Mouse (Mus musculus) adrenal gland, adult 2 months (tissue): ENCODE data around the gene Gm20388. TPM values are rescaled to one million over a fixed set of nuclear protein-coding genes. Genes with fewer than 3 reads are reported as not detected.

Experiments used
- DNase-seq: peaks from one replicate; pipeline ENCODE4 v3.0.0; 2021
- polyA plus RNA-seq: library from polyadenylated mRNA; depleted of rRNA; stranded (reverse); fragments of >200 nt; gene quantifications from 2 replicates; pipeline ENCODE4 v1.2.3, GENCODE M21; 2012
- total RNA-seq, 2 experiments: library from RNA; stranded (reverse); gene quantifications; 2 replicates each; pipeline ENCODE4 v1.2.3; 2021

Gene Gm20388
- total and polyA plus RNA-seq, 3 experiments: 5.9 to 50.1 (median 9.9) TPM

DNA sequence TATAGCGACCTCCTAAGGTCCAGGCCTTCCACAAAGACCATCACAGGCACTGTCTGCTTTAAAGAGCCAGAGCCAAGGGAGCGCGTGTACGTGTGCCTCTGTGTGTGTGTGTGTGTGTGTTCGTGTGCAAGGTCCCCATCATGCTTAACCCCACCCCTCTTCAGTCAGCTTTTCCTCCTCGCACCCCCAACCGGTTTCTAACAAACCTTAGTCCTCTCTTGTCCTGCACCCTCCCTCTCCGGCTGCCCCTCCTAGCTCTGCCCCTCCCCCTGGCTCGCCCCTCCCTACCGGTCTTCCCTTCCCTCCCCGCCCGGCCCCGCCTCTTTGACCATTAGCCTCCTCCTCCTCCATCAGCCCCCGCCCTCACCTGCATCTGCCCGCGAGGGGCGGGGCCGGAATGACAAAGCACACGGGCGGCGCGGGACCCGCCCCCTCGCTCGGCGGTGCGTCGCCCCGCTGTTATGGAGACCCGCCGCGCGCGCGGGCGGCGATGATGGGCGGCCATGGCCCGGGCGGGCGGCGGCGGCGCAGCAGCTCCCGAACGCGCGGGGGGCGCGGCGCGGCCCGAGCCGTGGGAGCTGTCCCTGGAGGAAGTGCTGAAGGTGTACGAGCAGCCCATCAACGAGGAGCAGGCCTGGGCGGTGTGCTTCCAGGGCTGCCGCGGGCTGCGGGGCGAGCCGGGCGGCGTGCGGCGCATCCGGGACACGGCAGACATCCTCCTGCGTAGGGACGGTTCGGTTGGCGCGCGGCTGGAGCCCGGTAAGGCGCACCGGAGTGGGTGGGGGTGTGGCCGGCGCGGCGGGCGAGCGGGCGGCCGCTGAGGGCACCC lies 3421.8 kb downstream of the Gm20388 start, which contains the start of gene Spire2:
Spire2 (plus strand) TSS at position 452 of the 829 bp plus-strand sequence.
- DNase-seq: peak; percentile 82

DNA sequence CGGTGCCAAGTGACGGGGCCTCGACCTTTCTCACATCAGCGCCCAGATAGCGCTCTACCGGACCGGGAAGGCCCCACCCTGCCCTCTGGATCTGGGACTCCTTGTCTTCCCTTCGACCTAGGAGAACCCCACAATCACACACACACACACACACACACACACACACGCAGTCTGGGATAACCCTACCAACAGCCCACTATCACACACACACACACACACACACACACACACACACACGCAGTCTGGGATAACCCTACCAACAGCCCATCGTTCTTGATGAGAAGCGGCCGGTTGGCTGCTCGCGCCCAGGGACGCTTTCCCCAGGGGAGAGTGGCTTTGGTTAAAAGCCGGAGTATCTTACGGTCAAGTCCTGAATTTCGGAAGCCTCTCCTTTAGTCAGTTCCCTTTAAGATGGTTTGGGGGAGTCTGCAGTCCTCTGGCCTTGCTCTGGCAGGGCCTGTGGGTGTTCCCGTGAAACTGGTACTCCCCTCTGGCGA lies 3422.5 kb downstream of the Gm20388 start:
- DNase-seq: no peak

DNA sequence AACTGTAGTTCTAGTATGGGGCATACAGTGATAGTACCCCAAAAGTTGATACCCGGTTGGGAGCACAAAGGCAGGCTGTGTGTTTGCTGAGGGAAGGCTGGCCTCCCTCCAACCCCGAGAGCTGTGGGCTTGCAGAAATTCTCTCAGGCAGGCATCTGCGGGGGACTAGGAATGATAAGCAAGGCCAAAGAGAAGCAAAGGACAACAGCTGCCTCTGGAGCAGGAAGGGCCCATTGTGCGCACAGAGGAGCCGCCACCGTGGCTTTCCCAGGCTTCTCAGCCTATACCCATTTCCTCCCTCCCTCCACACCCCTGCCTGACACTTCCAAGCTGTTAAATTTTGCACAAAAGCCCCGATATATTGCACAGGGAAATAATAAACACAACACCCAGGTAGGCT lies 3423.2 kb downstream of the Gm20388 start:
- no peak for DNase-seq

DNA sequence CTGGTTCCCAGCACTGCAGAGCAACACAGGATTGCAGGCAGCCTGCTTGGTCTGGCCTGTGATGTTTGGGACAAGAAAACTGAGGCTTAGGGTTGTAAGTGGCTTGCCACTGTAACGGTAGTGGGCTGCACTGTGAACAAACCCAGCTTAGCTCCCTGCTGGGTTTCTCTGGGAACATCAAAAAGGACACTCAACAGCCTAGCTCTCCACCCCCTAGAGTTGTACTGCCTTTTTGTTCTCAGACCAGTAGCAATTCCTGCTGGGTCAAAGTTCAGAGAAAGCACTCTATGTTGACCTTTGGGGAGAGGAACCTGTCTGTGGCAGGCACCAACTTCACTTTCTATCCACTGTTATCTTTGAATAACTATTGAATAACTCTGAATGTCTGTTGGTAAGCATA lies 3423.8 kb downstream of the Gm20388 start:
- no peak for DNase-seq

DNA sequence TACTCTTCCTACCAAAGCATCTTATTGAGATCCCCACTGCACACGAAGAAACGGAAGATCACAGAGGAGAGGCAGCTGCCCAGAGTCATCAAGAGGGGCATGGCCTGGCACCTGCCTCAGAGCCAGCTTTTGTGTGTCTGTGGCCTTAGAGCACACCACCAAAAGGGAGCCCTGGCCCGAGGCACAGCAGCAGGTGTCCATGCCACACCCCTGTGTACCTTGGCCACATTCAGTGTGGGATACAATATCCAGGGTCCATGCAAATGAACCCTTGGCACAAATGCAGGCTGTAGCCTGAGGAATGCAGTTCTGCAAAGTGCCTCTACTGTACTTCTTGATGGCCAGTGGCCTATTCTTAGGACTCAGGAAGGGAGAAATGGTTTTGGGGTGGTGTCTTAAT lies 3426.8 kb downstream of the Gm20388 start:
- DNase-seq: no peak

DNA sequence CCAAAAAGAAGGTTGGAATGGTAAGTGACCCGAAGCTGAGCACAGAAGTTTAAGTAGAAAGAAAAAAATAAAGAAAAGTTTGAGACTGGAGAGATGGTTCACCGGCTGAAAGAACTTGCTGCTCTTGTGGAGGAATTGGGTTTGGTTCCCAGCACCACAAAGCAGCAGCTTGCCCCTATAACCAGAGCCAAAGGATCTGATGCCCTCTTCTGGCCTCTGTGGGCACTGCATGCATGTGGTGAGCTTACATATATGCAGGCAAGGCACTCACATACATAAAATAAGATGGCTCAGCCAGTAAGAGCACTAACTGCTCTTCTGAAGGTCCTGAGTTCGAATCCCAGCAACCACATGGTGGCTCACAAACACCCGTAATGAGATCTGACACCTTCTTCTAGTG lies 3429.4 kb downstream of the Gm20388 start:
- no peak for DNase-seq

DNA sequence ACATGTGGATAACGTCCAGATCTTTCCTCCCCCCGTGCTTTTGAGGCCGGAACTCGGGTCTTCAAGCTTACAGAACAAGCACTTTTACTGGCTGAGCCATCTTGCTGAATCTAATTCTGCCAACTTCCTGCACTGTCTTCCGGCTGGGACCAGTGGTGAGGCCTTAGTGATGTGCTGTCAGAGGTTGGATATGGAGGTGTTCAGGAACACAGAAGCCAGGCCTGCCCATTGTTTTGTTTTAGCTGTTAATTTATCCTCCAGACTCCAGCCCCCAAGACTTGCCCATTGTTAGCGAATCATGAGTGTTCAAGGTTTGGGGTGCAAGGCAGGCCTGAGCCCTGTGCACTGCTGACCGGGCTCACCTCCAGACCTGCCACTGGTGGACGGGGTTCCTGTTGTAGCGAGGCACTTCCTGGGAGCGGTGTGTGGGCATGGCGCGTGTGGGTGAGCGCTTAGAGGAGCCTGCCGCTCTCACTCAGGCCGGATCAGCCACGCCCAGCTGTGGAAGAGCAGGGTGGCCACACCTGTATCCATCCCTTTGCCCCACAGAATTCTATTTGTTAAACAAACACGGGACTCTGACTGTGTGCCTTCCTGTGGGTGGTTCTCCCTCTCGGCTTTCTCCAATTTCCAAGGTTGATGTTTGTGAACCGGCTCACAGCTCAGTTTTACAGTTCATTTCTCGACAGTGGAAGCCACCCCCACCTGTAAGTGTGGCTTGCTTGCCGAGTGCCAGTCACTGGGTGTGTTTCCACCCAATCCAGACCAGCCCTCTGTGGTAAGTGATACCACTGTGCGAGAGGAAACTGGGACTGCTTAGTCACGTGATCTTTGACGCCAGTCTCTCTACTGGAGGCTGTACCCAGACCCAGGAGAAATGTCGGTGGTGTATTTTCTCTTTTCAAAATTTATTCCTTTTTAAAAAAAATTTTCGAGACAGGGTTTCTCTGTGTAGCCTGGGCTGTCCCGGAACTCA lies 3430.7 kb downstream of the Gm20388 start:
- DNase-seq: no peak

DNA sequence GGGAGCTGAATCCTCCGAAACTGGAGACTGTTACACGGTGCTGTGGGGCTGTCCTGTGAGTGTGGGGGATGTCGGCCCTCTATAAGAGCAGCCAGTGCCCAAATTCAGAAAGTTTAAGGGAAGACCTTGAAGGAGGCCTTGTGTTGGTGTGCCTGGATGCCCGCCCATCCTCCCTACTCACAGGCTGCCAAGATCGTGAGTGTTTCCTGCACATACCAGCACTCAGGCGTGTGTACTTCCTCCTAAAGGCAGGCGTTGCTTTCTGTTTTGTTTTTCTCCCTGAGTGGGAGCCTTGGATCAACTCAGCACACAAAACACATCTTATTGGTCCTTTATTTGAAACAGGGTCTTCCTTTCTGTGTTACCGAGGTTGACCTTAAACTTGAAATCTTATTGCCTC lies 3431.6 kb downstream of the Gm20388 start:
- DNase-seq: no peak

DNA sequence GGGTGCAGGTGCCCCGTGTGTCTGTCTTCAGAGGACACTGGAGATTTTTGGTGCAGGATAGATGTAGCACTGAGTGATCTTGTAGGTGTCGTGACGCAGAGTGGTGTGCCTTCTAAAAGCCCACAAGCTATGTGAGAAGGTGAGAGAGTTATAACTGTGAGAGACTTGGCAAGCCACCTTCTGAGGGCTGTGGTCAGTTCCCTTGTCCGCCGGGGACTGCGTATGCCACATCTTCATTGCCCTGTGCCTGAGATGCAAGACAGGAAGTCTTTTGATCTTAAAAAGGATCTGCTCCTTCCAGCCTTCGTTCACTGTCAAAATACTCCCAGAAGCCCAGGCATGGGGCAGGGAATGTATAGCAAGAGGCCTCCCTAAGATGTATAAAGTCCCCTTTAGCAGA lies 3432.3 kb downstream of the Gm20388 start:
- DNase-seq: no peak

DNA sequence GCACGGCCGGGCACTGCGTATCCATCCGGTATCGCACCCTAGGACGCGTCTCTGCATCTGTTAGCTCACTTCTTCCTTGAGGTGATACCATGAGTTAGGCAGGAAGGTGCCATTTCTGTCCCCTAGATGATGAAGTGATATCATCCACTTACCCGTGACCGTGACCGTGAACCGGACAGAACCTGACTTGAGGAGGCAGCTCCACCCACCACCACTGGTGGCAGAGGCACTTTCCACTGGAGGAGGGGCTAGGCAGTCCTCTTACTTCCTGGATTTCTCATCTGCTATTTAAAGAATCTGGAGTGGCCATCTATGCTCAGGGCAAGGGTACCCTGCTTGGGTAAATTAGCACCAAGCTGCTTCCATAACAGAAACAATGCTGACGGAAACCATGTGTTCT lies 3432.8 kb downstream of the Gm20388 start:
- no peak for DNase-seq

DNA sequence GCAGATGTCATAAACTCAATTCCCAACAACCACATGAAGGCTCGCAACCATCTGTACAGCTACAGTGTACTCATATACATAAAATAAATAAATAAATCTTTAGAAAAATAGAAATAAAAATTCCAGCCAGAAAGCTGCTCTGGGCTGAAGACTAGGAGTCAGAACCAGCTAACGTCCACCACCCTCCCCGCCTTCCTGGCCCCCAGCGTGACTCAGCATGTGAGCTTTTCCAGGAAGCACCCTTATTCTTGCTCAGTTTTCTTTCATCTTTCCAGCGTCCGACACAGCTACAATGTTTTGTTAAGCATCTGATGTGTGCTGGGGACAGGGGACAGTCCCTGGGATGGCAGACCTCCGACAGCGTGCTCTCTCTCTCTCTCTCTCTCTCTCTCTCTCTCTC lies 3434.5 kb downstream of the Gm20388 start:
- no peak for DNase-seq

DNA sequence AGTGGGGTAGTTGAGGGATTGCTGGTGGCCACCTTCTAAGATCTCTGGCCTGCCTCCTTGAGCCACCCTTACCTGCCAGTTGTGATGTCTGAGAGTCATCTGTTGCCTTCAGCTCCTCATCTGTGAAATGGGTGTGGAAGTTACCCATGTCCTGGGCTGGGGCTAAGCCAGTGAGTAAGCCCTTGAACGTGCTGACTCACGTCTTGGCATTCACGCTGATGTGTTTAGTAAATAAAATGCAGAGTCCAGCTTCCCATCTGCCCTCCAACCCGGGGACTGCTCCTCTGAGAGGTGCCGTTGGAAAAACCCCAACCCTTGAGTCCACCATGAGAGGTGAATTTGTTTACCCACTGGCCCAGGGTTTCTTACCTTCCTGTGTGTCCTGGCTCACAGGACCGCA lies 3435.2 kb downstream of the Gm20388 start:
- peak; percentile 37 for DNase-seq

DNA sequence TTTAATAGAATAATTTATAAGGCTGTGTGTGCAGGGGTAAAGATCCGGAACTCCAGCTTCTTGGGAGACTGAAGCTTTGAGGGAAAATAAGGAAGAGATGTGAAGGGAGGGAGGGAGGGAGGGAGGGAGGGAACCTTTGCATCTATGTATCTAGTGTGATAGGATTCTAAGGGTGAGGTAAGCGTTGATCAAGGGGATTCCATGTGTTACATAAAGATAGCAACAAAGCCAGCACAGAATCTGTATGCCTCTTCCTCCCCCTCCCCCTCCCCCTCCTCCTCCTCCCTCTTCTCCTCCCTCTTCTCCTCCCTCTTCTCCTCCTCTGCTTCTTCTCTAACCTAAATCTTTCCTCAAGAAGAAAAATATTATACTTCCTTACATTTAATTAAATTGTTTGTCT lies 3436.7 kb downstream of the Gm20388 start:
- no peak for DNase-seq

DNA sequence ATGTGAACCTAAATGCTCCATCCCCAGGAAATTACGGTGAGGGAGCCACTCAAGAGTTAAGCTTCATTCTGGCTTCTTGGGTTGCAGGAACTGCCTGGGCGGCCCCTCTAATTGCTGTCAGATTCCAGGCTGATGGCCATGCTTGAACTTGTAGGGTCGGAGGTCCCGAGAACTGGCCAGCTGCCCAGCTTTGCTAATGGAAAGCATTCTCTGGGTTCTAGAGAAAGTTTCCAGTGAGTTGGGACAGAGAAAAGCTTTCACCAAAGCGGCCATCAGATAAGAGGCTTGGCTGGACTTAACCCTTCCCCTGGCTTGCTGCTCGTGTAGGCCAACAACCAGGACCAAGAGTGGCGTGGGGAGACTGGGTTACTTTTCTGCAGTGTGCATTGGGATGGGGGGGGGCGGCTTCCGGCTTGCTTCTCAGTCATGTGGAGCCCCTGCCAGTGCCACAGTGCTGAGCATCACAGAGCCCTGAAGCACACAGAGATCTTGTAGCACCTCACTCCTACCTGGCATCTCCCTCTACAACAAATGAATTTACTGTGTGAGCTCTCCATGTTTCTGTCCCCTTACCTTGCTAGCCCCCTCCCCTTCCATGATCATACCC lies 3437.7 kb downstream of the Gm20388 start:
- DNase-seq: peak; percentile 50

DNA sequence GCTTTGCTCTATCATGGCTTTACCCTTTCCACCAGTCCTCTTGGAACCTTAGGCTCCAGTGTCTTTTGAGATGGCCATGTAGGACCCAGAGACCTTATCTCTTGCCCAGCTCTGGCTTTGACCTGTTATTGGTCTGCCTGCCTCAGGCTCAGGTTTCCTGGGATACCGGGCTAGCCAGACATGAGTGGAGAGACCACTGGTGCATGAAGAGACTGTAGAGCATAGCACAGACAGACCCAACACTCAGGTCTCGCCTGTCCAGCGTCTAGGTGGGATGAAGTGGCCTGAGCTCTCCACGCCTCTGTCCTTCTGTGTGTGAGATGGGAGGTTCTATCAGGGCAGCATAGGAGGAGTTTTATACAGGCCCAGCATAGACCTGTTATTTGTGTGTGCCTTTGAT lies 3438.4 kb downstream of the Gm20388 start:
- no peak for DNase-seq

DNA sequence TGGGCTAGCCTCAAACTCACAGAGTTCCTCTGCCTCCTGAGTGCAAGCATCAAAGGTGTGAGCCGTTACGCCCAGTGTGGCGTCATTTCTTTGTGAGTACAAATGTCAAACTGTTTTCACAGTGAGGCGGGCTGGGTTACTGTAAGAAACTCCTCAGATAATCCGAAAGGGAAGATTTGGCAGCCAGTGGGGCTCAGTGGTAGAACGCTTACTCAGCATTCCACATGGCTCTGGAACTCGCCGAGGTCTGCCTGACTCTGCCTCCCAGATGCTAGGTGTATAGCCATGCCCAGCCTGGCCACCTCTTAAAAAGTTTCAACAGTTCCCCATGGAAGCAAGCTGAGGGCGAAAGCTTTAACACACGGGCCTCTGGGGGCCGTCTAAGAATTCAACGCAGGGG lies 3441.5 kb downstream of the Gm20388 start:
- no peak for DNase-seq

DNA sequence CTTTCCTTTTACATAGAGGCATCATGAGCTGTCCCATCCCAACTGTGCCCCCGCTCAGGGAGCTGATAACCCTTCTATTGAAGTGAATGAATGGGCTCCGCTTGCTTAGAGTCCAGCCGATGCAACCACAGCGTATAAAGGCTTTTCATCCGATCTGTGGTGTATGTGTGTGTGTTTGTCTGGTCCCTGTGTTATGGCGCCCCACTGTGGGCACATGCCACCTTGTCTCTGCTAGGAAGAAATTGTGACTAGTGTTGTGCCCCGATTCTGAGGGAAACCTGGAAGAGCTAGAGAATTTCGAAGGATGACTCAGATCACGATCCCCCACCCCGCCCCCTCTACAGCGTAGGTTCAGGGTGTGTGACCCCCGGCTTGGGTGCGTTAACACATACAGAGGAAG lies 3442.1 kb downstream of the Gm20388 start:
- DNase-seq: peak; percentile 38

DNA sequence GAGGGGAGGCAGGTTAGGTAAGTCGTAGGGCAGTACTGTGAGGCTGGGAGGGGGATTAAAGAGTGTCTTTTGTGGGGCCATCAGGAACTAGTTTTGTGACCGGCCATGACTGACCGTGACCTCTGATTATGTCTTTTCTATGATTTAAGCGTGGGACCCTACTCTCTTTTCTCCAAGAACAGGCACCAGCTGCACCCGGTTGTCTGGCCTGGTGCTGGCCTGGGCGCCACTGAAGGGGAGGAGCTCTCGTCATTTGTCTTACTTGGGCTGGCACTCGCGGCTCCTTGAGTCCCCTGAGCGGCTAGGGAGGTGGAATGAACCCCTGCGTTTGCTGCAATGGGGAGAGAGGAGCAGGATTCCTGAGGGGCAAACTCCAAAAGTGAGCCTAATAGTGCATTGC lies 3442.6 kb downstream of the Gm20388 start:
- no peak for DNase-seq

DNA sequence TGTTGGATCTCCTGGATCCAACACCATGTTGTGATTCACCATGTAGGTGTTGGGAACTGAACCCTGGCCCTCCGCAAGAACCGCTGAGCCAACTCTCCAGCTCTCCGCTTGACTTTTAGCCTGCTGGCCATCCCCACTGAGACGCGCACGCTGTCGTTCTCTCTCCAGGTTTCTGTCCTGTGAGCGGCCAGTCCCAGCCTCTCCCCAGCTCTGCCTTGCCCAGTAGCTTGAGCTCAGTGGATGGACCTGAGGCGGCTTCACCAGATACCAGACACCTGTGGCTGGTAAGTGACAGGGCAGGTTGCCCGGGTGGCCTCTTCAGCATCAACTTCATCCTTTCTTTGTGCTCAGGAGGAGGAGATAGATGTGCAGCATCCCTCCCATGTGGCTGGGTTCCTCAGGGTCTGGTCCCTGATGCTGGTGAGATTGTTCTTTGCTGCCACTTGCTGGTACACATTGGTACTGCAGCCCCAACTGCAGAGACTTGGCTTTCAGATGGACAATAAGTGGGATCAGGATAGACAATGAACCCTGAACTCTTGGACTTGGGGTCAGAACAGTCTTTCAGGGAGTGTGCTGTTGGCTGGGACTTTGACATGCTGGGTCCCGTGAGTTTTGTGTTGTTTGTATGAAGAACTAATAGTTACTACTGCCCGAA lies 3450.6 kb downstream of the Gm20388 start:
- peak; percentile 68 for DNase-seq

DNA sequence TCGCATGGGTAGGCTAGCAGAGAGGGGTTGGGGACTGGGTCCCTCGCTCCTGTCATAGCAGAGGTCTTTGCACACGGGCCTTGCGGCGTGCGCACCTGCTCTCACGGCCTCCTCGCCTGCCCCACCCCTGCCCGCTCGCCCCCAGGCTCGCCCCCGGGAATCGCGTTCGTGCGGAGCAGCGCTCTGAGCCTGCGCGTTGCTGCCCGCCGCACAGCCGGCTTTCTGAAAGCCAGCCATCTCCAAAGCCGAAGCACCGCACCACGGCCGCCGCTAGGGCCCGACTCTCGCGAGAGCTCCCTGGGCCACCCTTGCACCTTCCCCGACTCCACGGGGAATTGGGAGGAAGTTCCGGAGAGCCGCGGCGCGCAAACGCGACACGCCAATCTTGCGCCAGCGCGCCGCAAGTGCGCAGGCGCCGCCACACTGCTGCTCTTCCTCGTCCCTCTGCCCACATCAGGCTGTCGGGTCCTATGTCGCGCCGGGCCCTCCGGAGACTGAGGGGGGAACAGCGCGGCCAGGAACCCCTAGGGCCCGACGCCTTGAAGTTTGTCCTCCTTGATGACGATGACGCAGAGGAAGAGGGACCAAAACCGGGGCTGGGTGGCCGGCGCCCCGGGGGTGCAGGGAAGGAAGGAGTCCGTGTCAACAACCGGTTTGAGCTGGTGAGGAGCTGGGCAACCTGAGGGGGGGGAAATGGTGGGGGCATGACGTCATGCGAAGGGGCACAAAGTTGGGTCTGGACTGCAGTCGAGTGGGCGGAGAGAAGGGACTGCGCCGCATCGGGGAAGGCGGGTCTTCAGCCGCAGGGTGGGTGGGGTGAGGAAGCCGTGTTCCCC lies 3463.0 kb downstream of the Gm20388 start, which contains the start of gene Tcf25:
Tcf25 (plus strand) TSS at position 351 of the 836 bp plus-strand sequence.
- peak; percentile 96 for DNase-seq

DNA sequence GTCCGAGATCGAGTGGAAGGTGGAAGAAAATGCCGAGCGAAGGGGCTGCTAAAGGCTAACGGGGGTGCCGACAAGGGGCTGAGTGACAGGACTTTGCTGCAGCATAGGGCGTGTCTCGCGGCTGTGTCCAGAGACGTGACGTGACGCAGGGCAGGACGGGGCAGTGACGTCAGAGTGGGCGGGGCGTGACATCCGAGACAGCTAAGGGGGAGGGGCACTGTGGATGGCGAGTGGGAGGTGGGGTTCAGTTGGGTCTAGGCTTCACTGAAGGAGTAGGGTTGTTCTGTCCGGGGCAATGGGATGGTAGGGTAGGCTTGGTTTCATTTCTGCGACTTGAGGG lies 3463.6 kb downstream of the Gm20388 start:
- DNase-seq: peak; percentile 95
